ENCODE assay signal across 9 mouse cellular contexts in the genomic region with DNA sequence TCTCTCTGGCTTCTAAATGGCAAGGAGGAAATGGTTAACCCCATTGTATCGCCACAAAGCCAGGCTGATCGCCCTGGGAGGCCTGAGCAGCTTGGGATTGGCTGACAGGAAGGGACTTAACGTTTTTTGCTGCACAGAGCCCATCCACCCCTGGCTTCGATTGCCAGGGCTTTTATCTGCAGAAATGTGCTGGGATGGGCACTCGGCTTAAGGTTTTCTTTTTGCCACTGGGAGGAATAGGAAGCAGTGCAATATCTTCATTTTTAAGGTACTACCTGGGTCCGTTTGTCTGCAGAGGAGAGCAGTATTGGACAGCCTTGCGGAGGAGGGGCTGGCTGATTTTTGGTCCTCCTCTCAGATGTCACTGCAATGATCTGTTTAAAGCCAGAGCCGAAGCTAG.
DNase-seq lines count a peak whose midpoint lies in the region; ATAC-seq lines count a peak whose summit lies in the region.
"Had no signal": no experiment of that assay in that cellular context is flagged by ENCODE, and none has a peak within 500 bp of the region (broad histone marks: within the 10 kb centered on the region; RNA-seq: fewer than 3 reads in every experiment).

No protein-coding gene starts in this region.

- H3K9ac ChIP-seq in heart, embryonic 11.5 days (ENCODE audit: low read depth, low read length): no peak overlapping the region
- peak overlapping the region; percentile 18; the same call in 1 of the 2 replicates for H3K9ac ChIP-seq in forebrain, embryonic 14.5 days (ENCODE audit: low read length)

- WGBS in heart, embryonic 11.5 days (ENCODE audit: insufficient replicate concordance): 9% methylated on average over 8 of the region's 8 CpGs
- 9% methylated on average over 8 of the region's 8 CpGs for WGBS in forebrain, embryonic 14.5 days

- no peaks in the 10 kb centered on the region for H3K9me3 ChIP-seq in heart, embryonic 11.5 days (replicated peaks; ENCODE audit: control insufficient read depth, low read length)
- H3K9me3 ChIP-seq in forebrain, embryonic 14.5 days (replicated peaks; ENCODE audit: control insufficient read depth, low read length): no peaks in the 10 kb centered on the region

- H3K4me3 ChIP-seq in heart, embryonic 11.5 days (ENCODE audit: low read depth, low read length): no peak overlapping the region
- no peak overlapping the region for H3K4me3 ChIP-seq in forebrain, embryonic 14.5 days (ENCODE audit: low read depth, low read length)

- 0 out of 2 replicates have a peak, but pooled peaks cover 4% of the 10 kb centered on the region for H3K4me1 ChIP-seq in heart, embryonic 11.5 days (ENCODE audit: control insufficient read depth, insufficient read depth, low read length)
- H3K4me1 ChIP-seq in forebrain, embryonic 14.5 days (ENCODE audit: control insufficient read depth, insufficient read depth, low read length): peaks cover 20% of the 10 kb centered on the region

- no peaks in the 10 kb centered on the region for H3K27me3 ChIP-seq in heart, embryonic 11.5 days (ENCODE audit: control insufficient read depth, insufficient read depth, low read length)
- H3K27me3 ChIP-seq in forebrain, embryonic 14.5 days (replicated peaks; ENCODE audit: control insufficient read depth, insufficient read depth, low read length): no peaks in the 10 kb centered on the region

- no peak for DNase-seq in heart, adult 18-20 months
- DNase-seq in cerebellum, adult 11-12 months: peak; percentile 56
- no peak for DNase-seq in forebrain, embryonic 14.5 days (ENCODE audit: low spot score)
- DNase-seq in right cerebral cortex, postnatal 10 days (ENCODE audit: low spot score in 2 of 2): no peak
- DNase-seq in left cerebral cortex, adult 18-20 months (ENCODE audit: low spot score in 2 of 2): no peak
- no peak for DNase-seq in adrenal gland, adult 18-20 months (ENCODE audit: low spot score in 2 of 2)

- ATAC-seq in heart, embryonic 11.5 days (replicated peaks; ENCODE audit: insufficient number of reproducible peaks, low FRiP score, low TSS enrichment): no peak
- ATAC-seq in forebrain, embryonic 14.5 days: peak; percentile 40; the same call in 1 of the 2 replicates
- peak; percentile 77 for ATAC-seq in megakaryocyte progenitor cell, adult 5-6 weeks (replicated peaks; ENCODE audit: poor library complexity)

- H3K27ac ChIP-seq in heart, embryonic 11.5 days (ENCODE audit: low read depth, low read length): no peak overlapping the region
- no peak overlapping the region for H3K27ac ChIP-seq in forebrain, embryonic 14.5 days (ENCODE audit: low read depth, low read length)
- H3K27ac ChIP-seq: macrophage had no signal

- peak overlapping the region; percentile 54 for H3K4me2 ChIP-seq in heart, embryonic 11.5 days
- peak overlapping the region; percentile 26 for H3K4me2 ChIP-seq in forebrain, embryonic 14.5 days (ENCODE audit: low read length)

- no peaks in the 10 kb centered on the region for H3K36me3 ChIP-seq in heart, embryonic 11.5 days (ENCODE audit: control insufficient read depth, insufficient read depth, low read length)
- no peaks in the 10 kb centered on the region for H3K36me3 ChIP-seq in forebrain, embryonic 14.5 days (ENCODE audit: control insufficient read depth, insufficient read depth, low read length)
